Mouse (Mus musculus): Measurements from ENCODE around the gene Rnase1.
"Not testable (repeated sequence)": the region's sequence is repeated elsewhere in the genome, so short reads cannot be mapped to it uniquely, and the experiment has no call there.

DNA sequence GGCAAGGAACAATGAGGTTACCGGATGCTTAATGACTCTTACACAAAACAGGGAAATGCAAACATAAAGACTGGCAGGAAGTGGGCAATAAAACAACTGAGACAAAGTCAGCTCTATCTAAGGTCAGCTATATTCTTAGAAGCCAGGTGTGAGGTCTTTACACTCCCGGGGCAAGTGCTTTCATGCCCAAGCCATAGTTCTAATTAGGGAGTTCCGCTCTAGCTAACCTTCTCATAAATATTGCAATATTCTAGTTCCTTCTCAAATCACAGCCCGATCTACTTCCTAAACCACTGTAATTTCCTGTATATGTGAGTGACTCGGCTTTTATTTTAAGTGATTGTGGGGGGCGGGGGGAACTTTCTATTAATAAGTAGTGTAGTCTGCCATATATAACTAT lies 16.7 kb upstream of the Rnase1 start:
- TF ChIP-seq CTCF (conservative IDR thresholded peaks at IDR 0.05; ENCODE audit: low read length); POU5F1 (IDR thresholded peaks at IDR 0.05; ENCODE audit: borderline replicate concordance, low read length): not testable (repeated sequence)

Data from E14TG2a.4 (cell line).